Mouse (Mus musculus) olfactory bulb, adult 2 months (tissue): ENCODE measurements around the gene Slc25a1. TPM values are rescaled to one million over a fixed set of nuclear protein-coding genes. Genes with fewer than 3 reads are reported as not detected.

Experiments
- H3K27ac ChIP-seq: fragments of 200-500 bp; 2 replicates; pipeline ENCODE4 v1.5.1; 2012; ENCODE audit warnings: low read depth, low read length; ENCODE audit not compliant: insufficient read depth
- H3K4me1 ChIP-seq: fragments of 200-500 bp; 2 replicates; pipeline ENCODE4 v1.6.1; 2012; ENCODE audit warnings: low read length; ENCODE audit not compliant: control insufficient read depth, insufficient read depth
- H3K4me3 ChIP-seq: fragments of 200-500 bp; 2 replicates; pipeline ENCODE4 v1.5.1; 2012; ENCODE audit warnings: mild to moderate bottlenecking, low read depth, low read length, moderate library complexity; ENCODE audit not compliant: insufficient read depth
- CTCF ChIP-seq: fragments of 200-500 bp; IDR thresholded peaks from 2 replicates; pipeline ENCODE4 v1.5.1; 2012; ENCODE audit warnings: low read depth, mild to moderate bottlenecking, low read length, moderate library complexity; ENCODE audit not compliant: insufficient read depth
- POLR2A ChIP-seq: fragments of 200-500 bp; IDR thresholded peaks from 2 replicates; pipeline ENCODE4 v1.6.1; 2012; ENCODE audit warnings: mild to moderate bottlenecking, low read depth, low read length, moderate library complexity; ENCODE audit not compliant: insufficient read depth
- WGBS: fragments of 180-500 bp; shearing (Covaris S2); methylation state at CpG from one replicate; pipeline ENCODE4 v1.1.7; 2018; 5-methylcytosine and 5-hydroxymethylcytosine counted together
- polyA plus RNA-seq: library from polyadenylated mRNA; stranded (reverse); fragments of >200 nt; gene quantifications from 2 replicates; pipeline ENCODE4 v1.2.4, GENCODE M21; 2012; ENCODE audit warnings: low replicate concordance; ENCODE audit not compliant: missing spikeins, insufficient read depth, insufficient read length

Gene Slc25a1
- polyA plus RNA-seq, 1 experiment, result not detected

- TF ChIP-seq POLR2A (no peak), CTCF (peak; percentile 59)
- Histone ChIP-seq H3K27ac (no peak overlapping the region), H3K4me3 (no peak overlapping the region), H3K4me1 (peaks cover 2% of the 10 kb centered on the region; the same call in 1 of the 2 replicates)
- 18% methylated on average over 7 of the region's 7 CpGs for WGBS
These were observed 10.8 kb upstream of the Slc25a1 start for GRCm38 (mm10) chr16:17938821-17939220.

- H3K27ac ChIP-seq, result no peak overlapping the region
- no peaks in the 10 kb centered on the region for H3K4me1 ChIP-seq
- WGBS, result 91% methylated on average over 7 of the region's 7 CpGs
- H3K4me3 ChIP-seq, result no peak overlapping the region
- TF ChIP-seq CTCF, result no peak
- no peak for TF ChIP-seq POLR2A
These were observed 10.2 kb upstream of the Slc25a1 start for GRCm38 (mm10) chr16:17938187-17938586.

- Histone ChIP-seq H3K4me3 (no peak overlapping the region), H3K4me1 (no peaks in the 10 kb centered on the region), H3K27ac (no peak overlapping the region)
- 85% methylated on average over 10 of the region's 10 CpGs for WGBS
- no peak for TF ChIP-seq POLR2A
These were observed 8.8 kb upstream of the Slc25a1 start for GRCm38 (mm10) chr16:17936776-17937175.

- Histone ChIP-seq H3K27ac (no peak overlapping the region), H3K4me3 (no peak overlapping the region), H3K4me1 (no peaks in the 10 kb centered on the region)
- WGBS, result 65% methylated on average over 3 of the region's 3 CpGs
- TF ChIP-seq POLR2A (no peak), CTCF (no peak)
These were observed 6.5 kb upstream of the Slc25a1 start for GRCm38 (mm10) chr16:17934445-17934910.

GRCm38 (mm10) chr16:17933594-17934444, 5.8 kb upstream of the Slc25a1 start:
- WGBS, result 73% methylated on average over 9 of the region's 9 CpGs
- TF ChIP-seq CTCF, result no peak
- TF ChIP-seq POLR2A, result no peak
- Histone ChIP-seq H3K4me1 (peaks cover under 1% of the 10 kb centered on the region), H3K27ac (no peak overlapping the region), H3K4me3 (no peak overlapping the region)

- peaks cover 11% of the 10 kb centered on the region for H3K4me1 ChIP-seq
- no peak overlapping the region for H3K4me3 ChIP-seq
- no peak overlapping the region for H3K27ac ChIP-seq
- TF ChIP-seq CTCF (no peak), POLR2A (no peak)
- 62% methylated on average over 5 of the region's 5 CpGs for WGBS
These were observed 4.0 kb upstream of the Slc25a1 start for GRCm38 (mm10) chr16:17931906-17932460.

GRCm38 (mm10) chr16:17929631-17930030, 1.6 kb upstream of the Slc25a1 start:
- no peak for TF ChIP-seq CTCF
- TF ChIP-seq POLR2A, result no peak
- Histone ChIP-seq H3K4me3 (no peak overlapping the region), H3K27ac (no peak overlapping the region), H3K4me1 (peaks cover 14% of the 10 kb centered on the region)
- 53% methylated on average over 2 of the region's 2 CpGs for WGBS

- Histone ChIP-seq H3K27ac (no peak overlapping the region), H3K4me3 (no peak overlapping the region), H3K4me1 (peaks cover 14% of the 10 kb centered on the region)
- no peak for TF ChIP-seq CTCF
- no peak for TF ChIP-seq POLR2A
- WGBS, result 9% methylated on average over 2 of the region's 2 CpGs
These were observed 1.2 kb upstream of the Slc25a1 start for GRCm38 (mm10) chr16:17929211-17929610.

GRCm38 (mm10) chr16:17928627-17929104, 647 bp upstream of the Slc25a1 start:
- TF ChIP-seq CTCF, result peak; percentile 72
- no peak for TF ChIP-seq POLR2A
- H3K4me3 ChIP-seq, result peak overlapping the region; percentile 77
- peaks cover 14% of the 10 kb centered on the region for H3K4me1 ChIP-seq
- WGBS, result under 1% methylated on average over 9 of the region's 9 CpGs
- peak overlapping the region; percentile 38 for H3K27ac ChIP-seq
